Mouse (Mus musculus) kidney, postnatal 4 days (tissue): ENCODE data around the gene Sbk3.
"Not testable (repeated sequence)": the region's sequence is repeated elsewhere in the genome, so short reads cannot be mapped to it uniquely, and the experiment has no call there.

Source experiments
- DNase-seq, 2 experiments: peaks; one replicate each; pipeline ENCODE4 v3.0.0; 2021; ENCODE audit warnings: mixed read lengths in 2 of 2

Sbk3 gene

GRCm38 (mm10) chr7:4971068-4971467 is at the start of gene Sbk3:
Gene Sbk3 (minus strand): TSS chr7:4971168.
- DNase-seq, result no peak

GRCm38 (mm10) chr7:5020685-5021084 is 49.7 kb upstream of the Sbk3 start:
- DNase-seq, result no peak

- DNase-seq, result peak; percentile 99 to 100
Observed at GRCm38 (mm10) chr7:5020000-5020681, 49.2 kb upstream of the Sbk3 start, which contains the start of the genes Zfp865 and Ccdc106. Gene Zfp865 (plus strand): TSS chr7:5020376. Gene Ccdc106 (plus strand): TSS chr7:5020553.

GRCm38 (mm10) chr7:5019576-5019975 is 48.6 kb upstream of the Sbk3 start:
- not testable (repeated sequence) for DNase-seq

GRCm38 (mm10) chr7:5017931-5018330 is 47.0 kb upstream of the Sbk3 start:
- no peak for DNase-seq

GRCm38 (mm10) chr7:5017352-5017751 is 46.4 kb upstream of the Sbk3 start:
- DNase-seq, result peak in 1 of 2 experiments; percentile 43

GRCm38 (mm10) chr7:5016920-5017319 is 46.0 kb upstream of the Sbk3 start:
- no peak for DNase-seq

- no peak for DNase-seq
Observed at GRCm38 (mm10) chr7:5016057-5016456, 45.1 kb upstream of the Sbk3 start.

GRCm38 (mm10) chr7:5015118-5016001 is 44.4 kb upstream of the Sbk3 start, which contains the start of gene Gm44973:
Gene Gm44973 (plus strand): TSS chr7:5015496.
- peak; percentile 97 to 99 for DNase-seq

- DNase-seq, result peak; percentile 98
Observed at GRCm38 (mm10) chr7:5014251-5015117, 43.5 kb upstream of the Sbk3 start, which contains the start of the genes Zfp524 and Fiz1. Gene Zfp524 (plus strand): TSS chr7:5014415. Gene Fiz1 (minus strand): TSS chr7:5014697.

- no peak for DNase-seq
Observed at GRCm38 (mm10) chr7:5012681-5013513, 41.9 kb upstream of the Sbk3 start.

- DNase-seq, result no peak
Observed at GRCm38 (mm10) chr7:5008229-5008628, 37.3 kb upstream of the Sbk3 start.

- DNase-seq, result not testable (repeated sequence)
Observed at GRCm38 (mm10) chr7:5002876-5003275, 31.9 kb upstream of the Sbk3 start.

- DNase-seq, result peak; percentile 44 to 50
Observed at GRCm38 (mm10) chr7:4999876-5000275, 28.9 kb upstream of the Sbk3 start.

GRCm38 (mm10) chr7:4996934-4997333 is 26.0 kb upstream of the Sbk3 start:
- no peak for DNase-seq

- DNase-seq, result peak; percentile 96 to 97
Observed at GRCm38 (mm10) chr7:4996003-4996895, 25.3 kb upstream of the Sbk3 start, which contains the start of gene Zfp579. Gene Zfp579 (minus strand): TSS chr7:4996158.

GRCm38 (mm10) chr7:4995268-4996002 is 24.5 kb upstream of the Sbk3 start:
- no peak for DNase-seq

- DNase-seq, result peak in 1 of 2 experiments; percentile 18
Observed at GRCm38 (mm10) chr7:4993999-4994788, 23.2 kb upstream of the Sbk3 start.
